Comparison of ENCODE assay signal across 8 mouse cellular contexts in the genomic region with DNA sequence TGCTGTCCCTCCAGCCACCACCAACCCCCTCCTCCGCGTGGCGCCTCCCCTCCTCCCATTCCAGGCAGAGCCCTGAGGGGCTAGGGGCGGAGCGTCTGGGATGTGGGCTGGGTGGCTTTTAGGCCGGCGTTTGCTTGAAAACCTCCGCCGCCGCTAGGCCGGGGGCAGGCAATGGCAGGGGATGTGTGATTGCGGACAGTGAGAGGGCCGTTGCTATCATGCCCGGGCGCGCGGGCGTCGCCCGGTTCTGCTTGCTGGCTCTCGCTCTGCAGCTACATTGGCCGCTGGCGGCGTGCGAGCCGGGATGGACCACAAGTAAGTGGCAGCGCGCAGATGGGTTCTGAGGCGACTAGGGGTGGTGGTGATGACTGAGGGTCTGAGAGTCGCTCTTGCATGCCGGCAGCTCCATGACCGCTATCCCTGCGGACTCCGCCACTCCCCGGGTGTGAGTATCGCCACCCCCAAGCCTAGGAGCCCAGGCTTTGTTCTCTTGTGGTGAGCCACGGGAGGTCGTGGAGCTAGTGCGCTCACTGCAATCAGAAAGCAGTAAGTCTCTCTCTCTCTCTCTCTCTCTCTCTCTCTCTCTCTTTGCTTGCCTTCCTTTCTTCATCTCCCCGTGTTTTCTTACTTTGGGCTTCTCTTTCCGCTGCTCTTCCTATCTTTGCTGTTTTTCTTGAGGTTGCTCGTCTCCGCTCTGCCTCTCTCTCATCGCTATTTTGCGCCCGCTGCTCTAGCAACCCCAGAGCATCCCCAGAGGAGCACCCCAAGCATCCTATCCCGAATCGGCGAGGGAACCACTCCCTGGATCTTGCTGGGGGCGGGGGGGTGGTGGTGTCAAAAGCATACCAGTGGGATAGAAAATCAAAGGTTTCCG. TPM values are rescaled to one million over a fixed set of nuclear protein-coding genes. Genes with fewer than 3 reads are reported as not detected.
DNase-seq lines count a peak whose midpoint lies in the region; ATAC-seq lines count a peak whose summit lies in the region.

A gene (plus strand): TSS at position 97 of the 874 bp plus-strand sequence.

- 0 out of 2 replicates have a peak, but pooled peaks cover 3% of the 10 kb centered on the region for H3K27me3 ChIP-seq in hindbrain, embryonic 13.5 days

- H3K36me3 ChIP-seq in hindbrain, embryonic 13.5 days = peaks cover 5% of the 10 kb centered on the region; the same call in 1 of the 2 replicates

- under 1% methylated on average over 51 of the region's 51 CpGs for WGBS in hindbrain, embryonic 13.5 days

- no peaks in the 10 kb centered on the region for H3K9me3 ChIP-seq in hindbrain, embryonic 13.5 days

- peak within 1 kb of the TSS; percentile 88 for H3K9ac ChIP-seq in hindbrain, embryonic 13.5 days

- peak within 1 kb of the TSS; percentile 70 for H3K4me3 ChIP-seq in hindbrain, embryonic 13.5 days

- DNase-seq in T-cell, adult 2 months (ENCODE audit: low spot score) = peak; percentile 52
- DNase-seq in cerebellum, postnatal 25 days = peak; percentile 82 to 85
- peak; percentile 68 to 71 for DNase-seq in frontal cortex, postnatal 36 days (ENCODE audit: low spot score in 2 of 2)
- DNase-seq in left cerebral cortex, adult 18-20 months (ENCODE audit: low spot score in 2 of 2) = peak; percentile 57 to 69
- DNase-seq in lung, postnatal 36 days = peak; percentile 71
- DNase-seq in retina, postnatal 1 day = peak; percentile 89
- peak; percentile 49 for DNase-seq in urinary bladder, postnatal 25 days (ENCODE audit: low spot score)

- peak within 1 kb of the TSS; percentile 95 for H3K27ac ChIP-seq in hindbrain, embryonic 13.5 days

- peak within 1 kb of the TSS; percentile 72 for H3K4me2 ChIP-seq in hindbrain, embryonic 13.5 days

- peak; percentile 89 for ATAC-seq in hindbrain, embryonic 13.5 days (ENCODE audit: low FRiP score)

- H3K4me1 ChIP-seq in hindbrain, embryonic 13.5 days (replicated peaks) = peaks cover 29% of the 10 kb centered on the region

RNA-seq across cellular contexts. Expression of the gene that starts here (rescaled TPM):
- polyA plus RNA-seq in hindbrain, embryonic 13.5 days (2015; fragmentation: Nextera tagmentation; extraction: Ambion mirVana) = 13.2 and 14.9 TPM in 2 replicates
- 10 to 100 TPM; 12.8 to 16.1 TPM for total RNA-seq in left cerebral cortex, adult 18-20 months (2021)

Comparison
In these comparisons a context has a peak if more than half of its experiments do, and no peak if none do; other contexts are left out.
1. Peak in every context shown above with its lines: DNase-seq, ATAC-seq, H3K4me3 ChIP-seq and H3K27ac ChIP-seq.